Mouse (Mus musculus): ENCODE data around the gene Caskin1. TPM values are rescaled to one million over a fixed set of nuclear protein-coding genes. Genes with fewer than 3 reads are reported as not detected.

Caskin1 gene
- polyA plus RNA-seq, 1 experiment from 2014 or later = 0.84 TPM

DNA sequence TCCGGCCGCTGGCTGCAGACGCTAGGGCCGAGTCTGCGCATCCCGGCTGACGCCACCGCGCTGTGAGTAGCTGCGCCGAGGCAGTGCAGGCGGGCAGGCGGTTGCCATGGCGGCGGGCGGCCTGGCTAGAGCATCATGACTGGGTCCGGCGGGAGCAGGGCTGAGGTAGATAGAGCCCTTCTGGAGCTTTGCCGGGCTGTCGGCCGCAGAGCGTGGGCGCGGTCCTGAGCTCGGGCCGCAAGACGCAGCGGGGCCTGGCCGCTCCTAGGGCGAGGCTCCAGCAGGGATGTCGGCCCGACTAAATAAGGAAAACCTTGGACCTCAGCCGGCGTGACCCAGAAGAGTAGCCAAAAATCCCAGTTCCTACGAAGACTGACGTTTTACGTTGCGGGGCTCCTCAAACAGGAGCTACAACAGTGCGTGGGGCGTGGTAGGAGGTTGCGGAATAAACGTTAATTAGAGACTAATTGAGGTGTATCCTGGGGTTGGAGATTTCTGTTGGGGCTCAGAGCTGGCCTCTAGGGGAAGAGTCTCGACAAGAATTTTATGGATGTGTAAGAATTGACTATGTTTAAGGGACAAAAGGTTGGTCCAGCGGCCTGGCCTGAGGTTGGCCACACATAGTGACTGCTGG lies 62.1 kb downstream of the Caskin1 start:
- H3K4me1 ChIP-seq (replicated peaks; ENCODE audit: control insufficient read depth, insufficient read depth) = no peaks in the 10 kb centered on the region
- DNase-seq (ENCODE audit: low spot score) (peak; percentile 83), ATAC-seq (ENCODE audit: low FRiP score, low TSS enrichment) (peak; percentile 78)
- H3K4me2 ChIP-seq (replicated peaks; ENCODE audit: low read depth) = peak overlapping the region; percentile 80
- no peaks in the 10 kb centered on the region for H3K36me3 ChIP-seq (ENCODE audit: control insufficient read depth, insufficient read depth, low read length)
- no peak for TF ChIP-seq EP300 (optimal IDR thresholded peaks at IDR 0.05)
- TF ChIP-seq CTCF (IDR thresholded peaks at IDR 0.05; ENCODE audit: low read depth) = peak; percentile 27; the same call in 1 of the 2 replicates
- under 1% methylated on average over 44 of the region's 44 CpGs for whole genome bisulfite sequencing
- peak overlapping the region; percentile 99 for H3K27ac ChIP-seq (replicated peaks)
- H3K4me3 ChIP-seq (ENCODE audit: low read depth, low read length) = peak overlapping the region; percentile 94
- peak overlapping the region; percentile 93 for H3K9ac ChIP-seq (ENCODE audit: low read length)
- no peaks in the 10 kb centered on the region for H3K27me3 ChIP-seq (ENCODE audit: control insufficient read depth, insufficient read depth, low read length)
- H3K9me3 ChIP-seq (ENCODE audit: control insufficient read depth, low read length) = no peaks in the 10 kb centered on the region

DNA sequence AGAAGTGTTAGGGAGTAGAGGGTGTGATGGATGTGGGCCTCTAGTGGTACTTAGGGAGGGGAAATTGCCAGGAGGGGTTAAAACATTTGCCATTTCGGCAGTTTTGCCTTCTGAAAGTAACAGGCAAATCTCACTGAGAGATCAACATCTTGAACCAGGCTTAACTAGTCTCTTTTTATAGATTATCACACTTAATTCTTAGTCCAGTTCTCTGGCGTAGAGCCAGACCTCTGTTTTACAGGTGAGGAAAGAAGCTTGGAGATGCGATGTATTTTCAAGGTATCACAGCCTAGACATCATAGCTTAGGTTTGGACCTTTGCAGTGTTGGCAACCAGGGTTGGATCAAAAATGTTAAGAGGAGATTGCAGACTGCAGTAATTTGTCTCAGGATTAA lies 62.6 kb downstream of the Caskin1 start:
- Histone ChIP-seq H3K9ac (ENCODE audit: low read length) (peak overlapping the region; percentile 93), H3K9me3 (ENCODE audit: control insufficient read depth, low read length) (no peaks in the 10 kb centered on the region), H3K36me3 (ENCODE audit: control insufficient read depth, insufficient read depth, low read length) (no peaks in the 10 kb centered on the region), H3K27me3 (ENCODE audit: control insufficient read depth, insufficient read depth, low read length) (no peaks in the 10 kb centered on the region), H3K4me2 (replicated peaks; ENCODE audit: low read depth) (peak overlapping the region; percentile 80), H3K4me1 (replicated peaks; ENCODE audit: control insufficient read depth, insufficient read depth) (no peaks in the 10 kb centered on the region), H3K4me3 (ENCODE audit: low read depth, low read length) (peak overlapping the region; percentile 94), H3K27ac (replicated peaks) (peak overlapping the region; percentile 99)
- 53% methylated on average over 3 of the region's 3 CpGs for WGBS
- no peak for DNase-seq (ENCODE audit: low spot score)
- no peak for ATAC-seq (ENCODE audit: low FRiP score, low TSS enrichment)
- TF ChIP-seq EP300 (optimal IDR thresholded peaks at IDR 0.05) = no peak
- TF ChIP-seq CTCF (IDR thresholded peaks at IDR 0.05; ENCODE audit: low read depth) = no peak

DNA sequence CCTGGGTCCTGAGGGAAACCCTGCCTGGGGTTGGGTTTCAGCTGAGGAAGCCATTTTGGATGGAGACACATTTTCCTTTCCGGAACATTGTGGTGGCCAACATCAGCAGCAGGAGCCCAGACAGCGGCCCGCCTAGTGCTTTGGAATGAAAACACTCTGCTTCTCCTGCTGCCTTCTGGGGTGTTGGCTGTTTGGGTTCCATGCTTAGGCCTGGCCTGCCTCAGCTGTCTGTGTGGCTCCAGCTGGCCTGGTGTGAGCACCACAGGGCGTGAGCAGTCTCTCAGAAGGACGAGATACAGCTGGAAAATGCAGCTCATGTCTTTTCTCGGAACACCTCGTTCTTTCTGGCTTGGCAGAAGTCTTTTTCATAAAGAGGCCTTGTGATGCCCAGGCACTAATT lies 68.7 kb downstream of the Caskin1 start:
- TF ChIP-seq EP300 (optimal IDR thresholded peaks at IDR 0.05) (no peak), CTCF (IDR thresholded peaks at IDR 0.05; ENCODE audit: low read depth) (no peak)
- Histone ChIP-seq H3K4me3 (ENCODE audit: low read depth, low read length) (no peak overlapping the region), H3K27ac (replicated peaks) (peak overlapping the region; percentile 89; the same call in 1 of the 2 replicates), H3K9me3 (ENCODE audit: control insufficient read depth, low read length) (no peaks in the 10 kb centered on the region), H3K9ac (ENCODE audit: low read length) (no peak overlapping the region), H3K27me3 (ENCODE audit: control insufficient read depth, insufficient read depth, low read length) (no peaks in the 10 kb centered on the region), H3K4me2 (replicated peaks; ENCODE audit: low read depth) (no peak overlapping the region), H3K36me3 (ENCODE audit: control insufficient read depth, insufficient read depth, low read length) (no peaks in the 10 kb centered on the region), H3K4me1 (replicated peaks; ENCODE audit: control insufficient read depth, insufficient read depth) (peaks cover 14% of the 10 kb centered on the region)
- peak; percentile 76; the same call in 1 of the 2 replicates for ATAC-seq (ENCODE audit: low FRiP score, low TSS enrichment)
- no peak for DNase-seq (ENCODE audit: low spot score)
- 57% methylated on average over 7 of the region's 7 CpGs for whole genome bisulfite sequencing

Other genes with a start within 250 kb of the Caskin1 start
- gene Ccnf, start 237.1 kb upstream of the Caskin1 start, polyA plus RNA-seq (2015; fragmentation: Nextera tagmentation; extraction: Ambion mirVana) = 8.7 and 11.8 TPM in 2 replicates
- gene Abca17, start 137.5 kb upstream of the Caskin1 start, polyA plus RNA-seq (2015; fragmentation: Nextera tagmentation; extraction: Ambion mirVana) = 0.15 TPM in 1 of 2 replicates, not detected in the other
- gene Abca3, start 136.7 kb upstream of the Caskin1 start, polyA plus RNA-seq (2015; fragmentation: Nextera tagmentation; extraction: Ambion mirVana) = 9.2 and 10.9 TPM in 2 replicates
- gene Rnps1, start 74.0 kb upstream of the Caskin1 start, polyA plus RNA-seq (2015; fragmentation: Nextera tagmentation; extraction: Ambion mirVana) = 106 and 113 TPM in 2 replicates
- 250 and 263 TPM in 2 replicates for gene Eci1, start 62.0 kb upstream of the Caskin1 start, polyA plus RNA-seq (2015; fragmentation: Nextera tagmentation; extraction: Ambion mirVana)
- gene Dnase1l2, start 45.5 kb upstream of the Caskin1 start, polyA plus RNA-seq (2015; fragmentation: Nextera tagmentation; extraction: Ambion mirVana) = 88.0 and 98.5 TPM in 2 replicates
- gene E4f1, start 18.3 kb upstream of the Caskin1 start, polyA plus RNA-seq (2015; fragmentation: Nextera tagmentation; extraction: Ambion mirVana) = 12.0 and 12.5 TPM in 2 replicates
- 45.4 and 48.9 TPM in 2 replicates for gene Pgp, start 18.2 kb upstream of the Caskin1 start, polyA plus RNA-seq (2015; fragmentation: Nextera tagmentation; extraction: Ambion mirVana)
- 0.13 TPM in 1 of 2 replicates, not detected in the other for gene Bricd5, start 14.7 kb upstream of the Caskin1 start, polyA plus RNA-seq (2015; fragmentation: Nextera tagmentation; extraction: Ambion mirVana)
- 12.4 and 13.4 TPM in 2 replicates for gene Mlst8, start 9.5 kb upstream of the Caskin1 start, polyA plus RNA-seq (2015; fragmentation: Nextera tagmentation; extraction: Ambion mirVana)
- 41.8 and 42.6 TPM in 2 replicates for gene Traf7, start 39.3 kb downstream of the Caskin1 start, polyA plus RNA-seq (2015; fragmentation: Nextera tagmentation; extraction: Ambion mirVana)
- gene Rab26, start 45.6 kb downstream of the Caskin1 start, polyA plus RNA-seq (2015; fragmentation: Nextera tagmentation; extraction: Ambion mirVana) = 0.82 and 0.85 TPM in 2 replicates
- gene Pkd1, start 61.2 kb downstream of the Caskin1 start, polyA plus RNA-seq (2015; fragmentation: Nextera tagmentation; extraction: Ambion mirVana) = 10.9 and 12.3 TPM in 2 replicates
- 36.2 and 37.0 TPM in 2 replicates for gene Tsc2, start 144.0 kb downstream of the Caskin1 start, polyA plus RNA-seq (2015; fragmentation: Nextera tagmentation; extraction: Ambion mirVana)
- gene Nthl1, start 144.1 kb downstream of the Caskin1 start, polyA plus RNA-seq (2015; fragmentation: Nextera tagmentation; extraction: Ambion mirVana) = 8.0 and 8.4 TPM in 2 replicates
- gene Slc9a3r2, start 161.7 kb downstream of the Caskin1 start, polyA plus RNA-seq (2015; fragmentation: Nextera tagmentation; extraction: Ambion mirVana) = 37.9 and 38.0 TPM in 2 replicates
- gene Npw, start 169.9 kb downstream of the Caskin1 start, polyA plus RNA-seq (2015; fragmentation: Nextera tagmentation; extraction: Ambion mirVana) = 1.2 and 1.8 TPM in 2 replicates
- 9.7 and 12.4 TPM in 2 replicates for gene Zfp598, start 181.1 kb downstream of the Caskin1 start, polyA plus RNA-seq (2015; fragmentation: Nextera tagmentation; extraction: Ambion mirVana)
- 5.0 and 5.9 TPM in 2 replicates for gene Syngr3, start 201.4 kb downstream of the Caskin1 start, polyA plus RNA-seq (2015; fragmentation: Nextera tagmentation; extraction: Ambion mirVana)
- gene Gfer, start 207.6 kb downstream of the Caskin1 start, polyA plus RNA-seq (2015; fragmentation: Nextera tagmentation; extraction: Ambion mirVana) = 27.2 and 27.7 TPM in 2 replicates
- 3.3 and 3.7 TPM in 2 replicates for gene Noxo1, start 207.6 kb downstream of the Caskin1 start, polyA plus RNA-seq (2015; fragmentation: Nextera tagmentation; extraction: Ambion mirVana)
- 33.7 and 36.3 TPM in 2 replicates for gene Tbl3, start 219.1 kb downstream of the Caskin1 start, polyA plus RNA-seq (2015; fragmentation: Nextera tagmentation; extraction: Ambion mirVana)
- 0.10 TPM in 1 of 2 replicates, not detected in the other for gene Rnf151, start 229.5 kb downstream of the Caskin1 start, polyA plus RNA-seq (2015; fragmentation: Nextera tagmentation; extraction: Ambion mirVana)
- 1,081 and 1,135 TPM in 2 replicates for gene Rps2, start 229.5 kb downstream of the Caskin1 start, polyA plus RNA-seq (2015; fragmentation: Nextera tagmentation; extraction: Ambion mirVana)
- gene Ndufb10, start 235.9 kb downstream of the Caskin1 start, polyA plus RNA-seq (2015; fragmentation: Nextera tagmentation; extraction: Ambion mirVana) = 256 and 269 TPM in 2 replicates
- gene Rpl3l, start 239.2 kb downstream of the Caskin1 start, polyA plus RNA-seq (2015; fragmentation: Nextera tagmentation; extraction: Ambion mirVana) = 0.23 and 0.28 TPM in 2 replicates
- gene Msrb1, start 248.0 kb downstream of the Caskin1 start, polyA plus RNA-seq (2015; fragmentation: Nextera tagmentation; extraction: Ambion mirVana) = 51.7 and 54.2 TPM in 2 replicates

Measured in stomach, postnatal 0 days (tissue).